Mouse (Mus musculus): ENCODE data around the gene Rhob. TPM values are rescaled to one million over a fixed set of nuclear protein-coding genes. Genes with fewer than 3 reads are reported as not detected.

Rhob gene
- polyA plus RNA-seq (2014; fragmentation: Nextera tagmentation; extraction: Ambion mirVana) = 45.3 and 51.3 TPM in 2 replicates

- H3K27me3 ChIP-seq (ENCODE audit: control insufficient read depth, insufficient read depth, low read length) = no peaks in the 10 kb centered on the region
- peak within 1 kb of the TSS; percentile 84 for H3K4me3 ChIP-seq (ENCODE audit: low read depth, low read length)
- ATAC-seq (replicated peaks; ENCODE audit: insufficient number of reproducible peaks, low FRiP score, low TSS enrichment, low read depth) (peak; percentile 98), DNase-seq (ENCODE audit: low spot score) (peak; percentile 97)
- H3K9me3 ChIP-seq (replicated peaks; ENCODE audit: control insufficient read depth, low read length) = no peaks in the 10 kb centered on the region
- H3K4me1 ChIP-seq (ENCODE audit: control insufficient read depth, insufficient read depth, low read length) = no peaks in the 10 kb centered on the region
- H3K9ac ChIP-seq (replicated peaks; ENCODE audit: low read length) = peak within 1 kb of the TSS; percentile 97
- H3K4me2 ChIP-seq (ENCODE audit: low read depth, low read length) = peak within 1 kb of the TSS; percentile 93
- no peaks in the 10 kb centered on the region for H3K36me3 ChIP-seq (replicated peaks; ENCODE audit: control insufficient read depth, insufficient read depth, low read depth, low read length)
- WGBS = under 1% methylated on average over 55 of the region's 56 CpGs
- peak within 1 kb of the TSS; percentile 96 for H3K27ac ChIP-seq (replicated peaks; ENCODE audit: low read depth, low read length)
These were observed at the start of gene Rhob for GRCm38 (mm10) chr12:8499871-8500596. TSS of gene Rhob (minus strand) at chr12:8500009.

- Histone ChIP-seq H3K9me3 (replicated peaks; ENCODE audit: control insufficient read depth, low read length) (no peaks in the 10 kb centered on the region), H3K27ac (replicated peaks; ENCODE audit: low read depth, low read length) (no peak overlapping the region), H3K4me2 (ENCODE audit: low read depth, low read length) (no peak overlapping the region), H3K4me3 (ENCODE audit: low read depth, low read length) (no peak overlapping the region), H3K9ac (replicated peaks; ENCODE audit: low read length) (no peak overlapping the region), H3K27me3 (ENCODE audit: control insufficient read depth, insufficient read depth, low read length) (no peaks in the 10 kb centered on the region), H3K36me3 (replicated peaks; ENCODE audit: control insufficient read depth, insufficient read depth, low read depth, low read length) (no peaks in the 10 kb centered on the region), H3K4me1 (ENCODE audit: control insufficient read depth, insufficient read depth, low read length) (no peaks in the 10 kb centered on the region)
- DNase-seq (ENCODE audit: low spot score) = peak; percentile 86
- no peak for ATAC-seq (replicated peaks; ENCODE audit: insufficient number of reproducible peaks, low FRiP score, low TSS enrichment, low read depth)
- 16% methylated on average over 11 of the region's 11 CpGs for WGBS
These were observed 47.5 kb upstream of the Rhob start for GRCm38 (mm10) chr12:8547357-8547756.

- Histone ChIP-seq H3K4me1 (ENCODE audit: control insufficient read depth, insufficient read depth, low read length) (no peaks in the 10 kb centered on the region), H3K9ac (replicated peaks; ENCODE audit: low read length) (no peak overlapping the region)
These were observed 47.0 kb upstream of the Rhob start for GRCm38 (mm10) chr12:8546801-8547200.

GRCm38 (mm10) chr12:8545066-8545610 lies 45.3 kb upstream of the Rhob start:
- ATAC-seq (replicated peaks; ENCODE audit: insufficient number of reproducible peaks, low FRiP score, low TSS enrichment, low read depth) (no peak), DNase-seq (ENCODE audit: low spot score) (no peak)
- H3K9me3 ChIP-seq (replicated peaks; ENCODE audit: control insufficient read depth, low read length) = no peaks in the 10 kb centered on the region
- no peak overlapping the region for H3K4me3 ChIP-seq (ENCODE audit: low read depth, low read length)
- no peak overlapping the region for H3K27ac ChIP-seq (replicated peaks; ENCODE audit: low read depth, low read length)
- H3K4me2 ChIP-seq (ENCODE audit: low read depth, low read length) = no peak overlapping the region
- 83% methylated on average over 5 of the region's 5 CpGs for WGBS
- H3K4me1 ChIP-seq (ENCODE audit: control insufficient read depth, insufficient read depth, low read length) = no peaks in the 10 kb centered on the region
- no peaks in the 10 kb centered on the region for H3K27me3 ChIP-seq (ENCODE audit: control insufficient read depth, insufficient read depth, low read length)
- H3K9ac ChIP-seq (replicated peaks; ENCODE audit: low read length) = no peak overlapping the region
- no peaks in the 10 kb centered on the region for H3K36me3 ChIP-seq (replicated peaks; ENCODE audit: control insufficient read depth, insufficient read depth, low read depth, low read length)

More at GRCm38 (mm10) chr12:8546801-8547200, 47.0 kb upstream of the Rhob start:
- WGBS = 86% methylated on average over 6 of the region's 6 CpGs
- H3K9me3 ChIP-seq (replicated peaks; ENCODE audit: control insufficient read depth, low read length) = no peaks in the 10 kb centered on the region
- no peak for ATAC-seq (replicated peaks; ENCODE audit: insufficient number of reproducible peaks, low FRiP score, low TSS enrichment, low read depth)
- H3K36me3 ChIP-seq (replicated peaks; ENCODE audit: control insufficient read depth, insufficient read depth, low read depth, low read length) = no peaks in the 10 kb centered on the region
- no peak overlapping the region for H3K27ac ChIP-seq (replicated peaks; ENCODE audit: low read depth, low read length)
- no peak overlapping the region for H3K4me3 ChIP-seq (ENCODE audit: low read depth, low read length)
- H3K27me3 ChIP-seq (ENCODE audit: control insufficient read depth, insufficient read depth, low read length) = no peaks in the 10 kb centered on the region
- no peak overlapping the region for H3K4me2 ChIP-seq (ENCODE audit: low read depth, low read length)
- no peak for DNase-seq (ENCODE audit: low spot score)

GRCm38 (mm10) chr12:8542371-8542770 lies 42.6 kb upstream of the Rhob start:
- WGBS = 87% methylated on average over 4 of the region's 4 CpGs
- H3K9ac ChIP-seq (replicated peaks; ENCODE audit: low read length) = no peak overlapping the region
- H3K4me3 ChIP-seq (ENCODE audit: low read depth, low read length) = no peak overlapping the region
- no peaks in the 10 kb centered on the region for H3K9me3 ChIP-seq (replicated peaks; ENCODE audit: control insufficient read depth, low read length)
- no peaks in the 10 kb centered on the region for H3K27me3 ChIP-seq (ENCODE audit: control insufficient read depth, insufficient read depth, low read length)
- no peak overlapping the region for H3K4me2 ChIP-seq (ENCODE audit: low read depth, low read length)
- no peak for DNase-seq (ENCODE audit: low spot score)
- H3K4me1 ChIP-seq (ENCODE audit: control insufficient read depth, insufficient read depth, low read length) = no peaks in the 10 kb centered on the region
- H3K27ac ChIP-seq (replicated peaks; ENCODE audit: low read depth, low read length) = no peak overlapping the region
- no peak for ATAC-seq (replicated peaks; ENCODE audit: insufficient number of reproducible peaks, low FRiP score, low TSS enrichment, low read depth)
- H3K36me3 ChIP-seq (replicated peaks; ENCODE audit: control insufficient read depth, insufficient read depth, low read depth, low read length) = no peaks in the 10 kb centered on the region

- H3K36me3 ChIP-seq (replicated peaks; ENCODE audit: control insufficient read depth, insufficient read depth, low read depth, low read length) = no peaks in the 10 kb centered on the region
- H3K9me3 ChIP-seq (replicated peaks; ENCODE audit: control insufficient read depth, low read length) = no peaks in the 10 kb centered on the region
- 84% methylated on average over 13 of the region's 13 CpGs for WGBS
- H3K9ac ChIP-seq (replicated peaks; ENCODE audit: low read length) = no peak overlapping the region
- DNase-seq (ENCODE audit: low spot score) (no peak), ATAC-seq (replicated peaks; ENCODE audit: insufficient number of reproducible peaks, low FRiP score, low TSS enrichment, low read depth) (no peak)
- no peaks in the 10 kb centered on the region for H3K4me1 ChIP-seq (ENCODE audit: control insufficient read depth, insufficient read depth, low read length)
- H3K4me2 ChIP-seq (ENCODE audit: low read depth, low read length) = no peak overlapping the region
- H3K4me3 ChIP-seq (ENCODE audit: low read depth, low read length) = no peak overlapping the region
- no peaks in the 10 kb centered on the region for H3K27me3 ChIP-seq (ENCODE audit: control insufficient read depth, insufficient read depth, low read length)
- H3K27ac ChIP-seq (replicated peaks; ENCODE audit: low read depth, low read length) = no peak overlapping the region
These were observed 39.7 kb upstream of the Rhob start for GRCm38 (mm10) chr12:8539471-8539870.

GRCm38 (mm10) chr12:8537291-8537690 lies 37.5 kb upstream of the Rhob start:
- DNase-seq (ENCODE audit: low spot score) = no peak
- H3K4me3 ChIP-seq (ENCODE audit: low read depth, low read length) = no peak overlapping the region
- H3K9me3 ChIP-seq (replicated peaks; ENCODE audit: control insufficient read depth, low read length) = no peaks in the 10 kb centered on the region
- no peak for ATAC-seq (replicated peaks; ENCODE audit: insufficient number of reproducible peaks, low FRiP score, low TSS enrichment, low read depth)
- H3K4me2 ChIP-seq (ENCODE audit: low read depth, low read length) = no peak overlapping the region
- H3K4me1 ChIP-seq (ENCODE audit: control insufficient read depth, insufficient read depth, low read length) = no peaks in the 10 kb centered on the region
- no peaks in the 10 kb centered on the region for H3K36me3 ChIP-seq (replicated peaks; ENCODE audit: control insufficient read depth, insufficient read depth, low read depth, low read length)
- H3K9ac ChIP-seq (replicated peaks; ENCODE audit: low read length) = no peak overlapping the region
- no peak overlapping the region for H3K27ac ChIP-seq (replicated peaks; ENCODE audit: low read depth, low read length)
- H3K27me3 ChIP-seq (ENCODE audit: control insufficient read depth, insufficient read depth, low read length) = no peaks in the 10 kb centered on the region
- WGBS = 88% methylated on average over 5 of the region's 5 CpGs

- Histone ChIP-seq H3K4me3 (ENCODE audit: low read depth, low read length) (no peak overlapping the region), H3K4me2 (ENCODE audit: low read depth, low read length) (no peak overlapping the region), H3K36me3 (replicated peaks; ENCODE audit: control insufficient read depth, insufficient read depth, low read depth, low read length) (no peaks in the 10 kb centered on the region), H3K27ac (replicated peaks; ENCODE audit: low read depth, low read length) (no peak overlapping the region), H3K4me1 (ENCODE audit: control insufficient read depth, insufficient read depth, low read length) (no peaks in the 10 kb centered on the region), H3K9me3 (replicated peaks; ENCODE audit: control insufficient read depth, low read length) (no peaks in the 10 kb centered on the region), H3K27me3 (ENCODE audit: control insufficient read depth, insufficient read depth, low read length) (no peaks in the 10 kb centered on the region), H3K9ac (replicated peaks; ENCODE audit: low read length) (no peak overlapping the region)
- ATAC-seq (replicated peaks; ENCODE audit: insufficient number of reproducible peaks, low FRiP score, low TSS enrichment, low read depth) (no peak), DNase-seq (ENCODE audit: low spot score) (no peak)
- whole genome bisulfite sequencing = 70% methylated on average over 9 of the region's 9 CpGs
These were observed 36.6 kb upstream of the Rhob start for GRCm38 (mm10) chr12:8536221-8536965.
